Comparison of ENCODE assay signal across 1 mouse cellular context in the genomic region with DNA sequence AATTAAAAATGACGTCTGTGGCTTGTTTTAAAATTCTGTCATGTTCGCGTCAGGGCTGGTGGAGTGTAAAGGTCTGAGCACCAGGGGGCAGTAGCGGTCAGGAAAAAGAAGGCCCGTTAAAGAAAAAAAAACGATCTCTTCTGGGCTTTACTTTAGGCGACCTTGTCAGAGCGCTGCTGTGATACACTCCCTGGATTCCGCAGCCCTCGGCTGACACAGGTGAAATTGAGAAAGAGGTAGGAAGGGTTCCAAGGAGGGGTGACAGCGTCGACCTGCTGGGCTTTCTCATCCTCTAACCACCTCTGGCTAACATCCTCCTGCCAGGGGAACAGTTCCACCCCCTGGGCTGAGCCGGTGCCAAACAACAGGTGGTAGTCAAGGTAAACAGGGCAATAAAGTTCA.
TF ChIP-seq lines count a peak whose summit lies in the region.

No protein-coding gene starts in this region.

TF ChIP-seq in MEL, 35 proteins besides CTCF, POLR2A, EP300 and RAD21 (continued from another document):
- TF ChIP-seq JUND (IDR thresholded peaks at IDR 0.05; ENCODE audit: low read depth, low read length) (no peak), TCF12 (IDR thresholded peaks at IDR 0.05; ENCODE audit: low read depth, low read length) (no peak), MYB (IDR thresholded peaks at IDR 0.05; ENCODE audit: low read depth, low read length) (peak; percentile 60), BHLHE40 (IDR thresholded peaks at IDR 0.05; ENCODE audit: borderline replicate concordance, low read depth, low read length) (no peak), ZKSCAN1 (IDR thresholded peaks at IDR 0.05; ENCODE audit: low read depth, low read length) (no peak), ZMIZ1 (IDR thresholded peaks at IDR 0.05; ENCODE audit: low read depth, low read length) (no peak)
